Mouse (Mus musculus): ENCODE data around the gene Unc13a. TPM values are rescaled to one million over a fixed set of nuclear protein-coding genes. Genes with fewer than 3 reads are reported as not detected.

The Unc13a gene
- polyA plus RNA-seq, 1 experiment from 2014 or later = 2.0 TPM

DNA sequence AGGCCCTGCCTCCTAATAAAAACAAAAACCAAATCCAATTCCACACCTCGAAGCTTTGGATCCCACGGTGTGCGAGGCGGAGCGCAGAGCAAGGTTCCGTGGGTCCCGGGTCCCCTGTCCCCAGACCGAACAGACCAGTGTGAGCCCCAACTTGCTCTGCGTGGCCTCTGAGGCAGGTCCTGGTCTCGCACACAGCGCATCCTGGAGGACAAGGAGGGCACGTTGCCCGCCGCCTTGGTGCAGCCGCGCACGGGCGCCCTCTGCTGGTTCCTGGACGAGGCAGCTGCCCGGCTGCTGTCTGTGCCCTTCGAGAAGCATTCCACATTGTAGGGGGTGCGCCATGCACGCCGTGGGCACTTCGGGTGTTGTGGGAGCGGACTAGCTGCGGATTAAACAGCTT is 75.7 kb downstream of the Unc13a start:
- Histone ChIP-seq H3K4me3 (replicated peaks) (peak overlapping the region; percentile 7; the same call in 1 of the 2 replicates), H3K27me3 (peaks cover 5% of the 10 kb centered on the region)
- ATAC-seq (ENCODE audit: insufficient number of reproducible peaks, low FRiP score, low TSS enrichment, low read depth) = no peak; the same call in 1 of the 2 replicates

GRCm38 (mm10) chr8:71594324-71594722 is 77.2 kb downstream of the Unc13a start:
- H3K9ac ChIP-seq = no peak overlapping the region
- H3K9me3 ChIP-seq (replicated peaks) = no peaks in the 10 kb centered on the region
- 94% methylated on average over 4 of the region's 4 CpGs for WGBS
- no peaks in the 10 kb centered on the region for H3K27me3 ChIP-seq
- ATAC-seq (ENCODE audit: insufficient number of reproducible peaks, low FRiP score, low TSS enrichment, low read depth) = no peak
- H3K36me3 ChIP-seq = no peaks in the 10 kb centered on the region
- H3K4me3 ChIP-seq (replicated peaks) = no peak overlapping the region
- no peak overlapping the region for H3K4me2 ChIP-seq (replicated peaks)
- peaks cover 37% of the 10 kb centered on the region for H3K4me1 ChIP-seq
- H3K27ac ChIP-seq (replicated peaks) = no peak overlapping the region

More for the DNA sequence above, 75.7 kb downstream of the Unc13a start:
- no peak overlapping the region for H3K27ac ChIP-seq (replicated peaks)
- 8% methylated on average over 27 of the region's 27 CpGs for WGBS
- peaks cover 37% of the 10 kb centered on the region for H3K4me1 ChIP-seq
- no peak overlapping the region for H3K9ac ChIP-seq
- H3K9me3 ChIP-seq (replicated peaks) = no peaks in the 10 kb centered on the region
- H3K36me3 ChIP-seq = 0 out of 2 replicates have a peak, but pooled peaks cover 5% of the 10 kb centered on the region
- 0 out of 2 replicates have a peak overlapping the region, but pooled peaks have one; percentile 22 for H3K4me2 ChIP-seq (replicated peaks)

- WGBS = 82% methylated on average over 8 of the region's 8 CpGs
- ATAC-seq (ENCODE audit: insufficient number of reproducible peaks, low FRiP score, low TSS enrichment, low read depth) = no peak
Observed at GRCm38 (mm10) chr8:71593556-71594323, 77.8 kb downstream of the Unc13a start.

DNA sequence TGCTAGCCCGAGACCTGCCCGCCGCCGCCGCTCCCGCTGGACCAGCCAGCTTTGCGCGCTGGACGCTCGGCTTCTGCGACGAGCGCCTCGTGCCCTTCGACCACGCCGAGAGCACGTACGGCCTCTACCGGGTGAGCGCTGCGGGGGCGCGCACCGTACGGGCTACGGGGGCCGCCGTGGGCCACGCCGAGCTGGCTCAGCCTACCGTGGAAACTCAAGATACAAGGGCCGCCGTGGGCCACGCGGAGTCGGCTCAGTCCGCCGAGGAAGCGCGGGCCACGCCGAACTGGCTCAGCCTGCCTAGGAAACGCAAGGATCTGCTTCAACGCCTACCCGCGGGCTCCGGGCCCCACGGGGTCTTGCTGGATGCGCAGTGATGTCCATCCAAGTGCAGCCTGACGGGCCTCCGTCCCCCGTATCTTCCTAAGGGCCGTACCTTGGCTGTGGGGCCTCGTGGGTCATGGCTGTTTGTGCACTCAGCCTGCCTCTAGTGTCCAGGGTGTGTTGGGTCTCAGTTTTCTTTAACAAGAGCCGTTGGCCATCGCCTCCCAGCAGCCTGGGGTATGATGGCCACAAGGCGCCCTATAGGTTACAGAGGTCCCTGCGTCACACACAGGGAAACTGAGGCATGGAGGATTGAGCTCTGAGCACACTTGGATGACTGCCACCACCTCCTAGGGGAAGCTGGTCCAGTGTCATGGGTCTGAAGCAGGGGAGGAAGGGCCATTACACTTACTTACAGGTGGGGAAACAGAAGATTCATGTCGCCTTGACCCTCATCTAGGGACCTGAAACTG is 79.0 kb downstream of the Unc13a start:
- H3K27ac ChIP-seq (replicated peaks) = peak overlapping the region; percentile 97
- no peaks in the 10 kb centered on the region for H3K9me3 ChIP-seq (replicated peaks)
- peaks cover 37% of the 10 kb centered on the region for H3K4me1 ChIP-seq
- peak overlapping the region; percentile 97 for H3K9ac ChIP-seq
- 4% methylated on average over 60 of the region's 60 CpGs for WGBS
- peak overlapping the region; percentile 88 for H3K4me3 ChIP-seq (replicated peaks)
- peak; percentile 47 for ATAC-seq (ENCODE audit: insufficient number of reproducible peaks, low FRiP score, low TSS enrichment, low read depth)
- H3K27me3 ChIP-seq = no peaks in the 10 kb centered on the region
- peak overlapping the region; percentile 83 for H3K4me2 ChIP-seq (replicated peaks)
- no peaks in the 10 kb centered on the region for H3K36me3 ChIP-seq

More at GRCm38 (mm10) chr8:71593556-71594323, 77.8 kb downstream of the Unc13a start:
- H3K4me2 ChIP-seq (replicated peaks) = no peak overlapping the region
- no peaks in the 10 kb centered on the region for H3K9me3 ChIP-seq (replicated peaks)
- H3K9ac ChIP-seq = no peak overlapping the region
- H3K4me3 ChIP-seq (replicated peaks) = no peak overlapping the region
- H3K27me3 ChIP-seq = no peaks in the 10 kb centered on the region
- H3K36me3 ChIP-seq = no peaks in the 10 kb centered on the region
- peaks cover 37% of the 10 kb centered on the region for H3K4me1 ChIP-seq
- H3K27ac ChIP-seq (replicated peaks) = no peak overlapping the region

GRCm38 (mm10) chr8:71591471-71592373 is 79.8 kb downstream of the Unc13a start, which contains the start of gene Pgls:
Pgls (plus strand) TSS chr8:71592176.
- under 1% methylated on average over 69 of the region's 71 CpGs for WGBS

DNA sequence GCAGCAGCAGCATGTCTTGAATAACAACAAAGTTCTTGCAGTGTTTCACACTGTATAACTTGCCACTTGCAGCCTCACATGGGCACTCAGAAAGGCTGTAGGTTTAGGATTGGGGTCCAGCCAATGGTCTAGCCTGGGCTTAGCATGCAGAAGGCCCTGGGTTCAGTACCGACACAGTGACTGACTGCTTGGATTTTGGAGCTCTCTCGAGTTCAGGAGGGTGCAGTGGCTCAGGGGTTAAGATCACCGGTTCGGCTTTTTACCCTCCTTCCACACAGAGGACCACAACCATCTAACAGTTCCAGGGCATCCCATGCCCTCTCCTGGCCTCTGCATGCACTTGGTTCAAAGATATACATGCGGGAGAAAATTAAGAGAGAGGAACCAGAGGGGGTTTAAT is 80.5 kb downstream of the Unc13a start:
- H3K9ac ChIP-seq = peak overlapping the region; percentile 97
- no peaks in the 10 kb centered on the region for H3K9me3 ChIP-seq (replicated peaks)
- H3K4me2 ChIP-seq (replicated peaks) = peak overlapping the region; percentile 83
- H3K36me3 ChIP-seq = peaks cover 7% of the 10 kb centered on the region; the same call in 1 of the 2 replicates
- peak overlapping the region; percentile 88 for H3K4me3 ChIP-seq (replicated peaks)
- WGBS = 16% methylated on average over 5 of the region's 5 CpGs
- ATAC-seq (ENCODE audit: insufficient number of reproducible peaks, low FRiP score, low TSS enrichment, low read depth) = no peak
- peaks cover 24% of the 10 kb centered on the region for H3K4me1 ChIP-seq
- H3K27ac ChIP-seq (replicated peaks) = peak overlapping the region; percentile 97
- H3K27me3 ChIP-seq = no peaks in the 10 kb centered on the region

More at GRCm38 (mm10) chr8:71591471-71592373, 79.8 kb downstream of the Unc13a start, which contains the start of gene Pgls:
- H3K4me3 ChIP-seq (replicated peaks) = peak within 1 kb of the TSS; percentile 88
- ATAC-seq (ENCODE audit: insufficient number of reproducible peaks, low FRiP score, low TSS enrichment, low read depth) = peak; percentile 90
- H3K27ac ChIP-seq (replicated peaks) = peak within 1 kb of the TSS; percentile 97
- H3K4me1 ChIP-seq = peaks cover 31% of the 10 kb centered on the region
- H3K9me3 ChIP-seq (replicated peaks) = no peaks in the 10 kb centered on the region
- no peaks in the 10 kb centered on the region for H3K27me3 ChIP-seq
- H3K9ac ChIP-seq = peak within 1 kb of the TSS; percentile 97
- H3K36me3 ChIP-seq = peaks cover 3% of the 10 kb centered on the region; the same call in 1 of the 2 replicates
- H3K4me2 ChIP-seq (replicated peaks) = peak within 1 kb of the TSS; percentile 83

DNA sequence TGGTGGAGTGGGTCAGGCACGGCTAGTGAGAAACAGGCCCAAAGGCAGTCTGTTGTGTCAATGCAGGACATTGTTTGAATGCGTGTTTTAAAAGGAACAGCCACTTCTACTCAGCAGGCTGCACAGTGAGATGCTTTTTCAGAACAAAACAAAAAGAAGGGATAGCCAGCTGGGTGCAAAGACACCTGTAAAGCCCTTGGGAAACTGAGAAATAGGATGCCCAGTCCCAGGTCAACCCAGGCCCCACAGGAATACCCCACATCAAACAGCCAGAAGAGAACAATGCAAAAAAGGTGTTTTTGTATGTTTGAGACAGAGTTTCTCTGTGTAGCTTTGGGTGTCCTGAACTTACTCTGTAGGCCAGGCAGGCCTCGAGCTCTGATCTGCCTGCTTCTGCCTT is 82.8 kb downstream of the Unc13a start:
- Histone ChIP-seq H3K27me3 (no peaks in the 10 kb centered on the region), H3K9me3 (replicated peaks) (no peaks in the 10 kb centered on the region), H3K36me3 (peaks cover 26% of the 10 kb centered on the region), H3K4me3 (replicated peaks) (no peak overlapping the region), H3K4me2 (replicated peaks) (no peak overlapping the region), H3K27ac (replicated peaks) (no peak overlapping the region), H3K4me1 (peaks cover 19% of the 10 kb centered on the region), H3K9ac (no peak overlapping the region)
- WGBS = 70% methylated on average over 3 of the region's 3 CpGs
- no peak for ATAC-seq (ENCODE audit: insufficient number of reproducible peaks, low FRiP score, low TSS enrichment, low read depth)

DNA sequence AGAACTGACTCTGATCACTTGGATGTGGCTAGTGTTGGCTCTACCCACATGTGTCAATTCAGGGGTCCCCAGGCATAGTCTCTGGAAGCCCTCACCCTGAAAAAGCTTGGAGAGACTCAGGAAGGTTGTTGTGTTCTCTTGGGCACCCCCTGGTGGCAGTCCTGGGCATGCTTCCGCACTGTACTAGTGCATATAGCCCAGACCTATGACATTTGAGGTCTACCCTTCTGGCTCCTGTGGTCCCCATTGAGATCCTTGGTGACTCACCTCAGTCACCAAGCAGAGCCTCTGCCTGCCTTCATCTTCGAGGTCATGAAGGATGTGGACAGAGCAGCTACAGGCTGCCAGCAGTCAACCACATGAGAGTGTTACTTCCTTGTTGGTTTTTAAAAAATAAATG is 84.7 kb downstream of the Unc13a start:
- no peaks in the 10 kb centered on the region for H3K9me3 ChIP-seq (replicated peaks)
- no peak for ATAC-seq (ENCODE audit: insufficient number of reproducible peaks, low FRiP score, low TSS enrichment, low read depth)
- H3K4me1 ChIP-seq = peaks cover 7% of the 10 kb centered on the region
- peaks cover 26% of the 10 kb centered on the region for H3K36me3 ChIP-seq
- H3K27ac ChIP-seq (replicated peaks) = no peak overlapping the region
- H3K27me3 ChIP-seq = no peaks in the 10 kb centered on the region
- no peak overlapping the region for H3K4me2 ChIP-seq (replicated peaks)
- 89% methylated on average over 2 of the region's 2 CpGs for whole genome bisulfite sequencing
- H3K4me3 ChIP-seq (replicated peaks) = no peak overlapping the region
- H3K9ac ChIP-seq = no peak overlapping the region

GRCm38 (mm10) chr8:71580201-71580600 is 91.4 kb downstream of the Unc13a start:
- H3K36me3 ChIP-seq = peaks cover 22% of the 10 kb centered on the region
- H3K4me3 ChIP-seq (replicated peaks) = no peak overlapping the region
- no peak overlapping the region for H3K27ac ChIP-seq (replicated peaks)
- no peaks in the 10 kb centered on the region for H3K27me3 ChIP-seq
- ATAC-seq (ENCODE audit: insufficient number of reproducible peaks, low FRiP score, low TSS enrichment, low read depth) = no peak
- WGBS = 36% methylated on average over 9 of the region's 9 CpGs
- H3K9ac ChIP-seq = no peak overlapping the region
- H3K4me2 ChIP-seq (replicated peaks) = no peak overlapping the region
- peaks cover 12% of the 10 kb centered on the region; the same call in 1 of the 2 replicates for H3K4me1 ChIP-seq
- H3K9me3 ChIP-seq (replicated peaks) = no peaks in the 10 kb centered on the region

DNA sequence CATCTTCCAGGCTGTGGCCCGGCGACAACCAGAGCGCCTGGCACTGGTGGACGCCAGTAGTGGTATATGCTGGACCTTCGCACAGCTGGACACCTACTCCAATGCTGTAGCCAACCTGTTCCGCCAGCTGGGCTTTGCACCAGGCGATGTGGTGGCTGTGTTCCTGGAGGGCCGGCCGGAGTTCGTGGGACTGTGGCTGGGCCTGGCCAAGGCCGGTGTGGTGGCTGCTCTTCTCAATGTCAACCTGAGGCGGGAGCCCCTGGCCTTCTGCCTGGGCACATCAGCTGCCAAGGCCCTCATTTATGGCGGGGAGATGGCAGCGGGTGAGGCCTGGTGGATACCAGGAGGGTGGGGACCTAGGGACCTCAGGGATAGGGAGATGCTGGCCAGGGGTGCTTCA is 92.1 kb downstream of the Unc13a start:
- Histone ChIP-seq H3K36me3 (peaks cover 15% of the 10 kb centered on the region; the same call in 1 of the 2 replicates), H3K4me2 (replicated peaks) (no peak overlapping the region), H3K27ac (replicated peaks) (no peak overlapping the region), H3K4me3 (replicated peaks) (no peak overlapping the region), H3K4me1 (peaks cover 13% of the 10 kb centered on the region; the same call in 1 of the 2 replicates), H3K9ac (no peak overlapping the region), H3K27me3 (no peaks in the 10 kb centered on the region), H3K9me3 (replicated peaks) (no peaks in the 10 kb centered on the region)
- ATAC-seq (ENCODE audit: insufficient number of reproducible peaks, low FRiP score, low TSS enrichment, low read depth) = no peak
- WGBS = 88% methylated on average over 14 of the region's 14 CpGs
